Mouse (Mus musculus) heart, adult 2 months (tissue): ENCODE data around the gene Cdca3. TPM values are rescaled to one million over a fixed set of nuclear protein-coding genes. Genes with fewer than 3 reads are reported as not detected.
A peak's percentile ranks its signal among the peaks of the same experiment; 100 is the strongest.

ENCODE experiments used
- DNase-seq, 2 experiments: peaks; one replicate each; pipeline ENCODE4 v3.0.0; 2021
- H3K27ac ChIP-seq: fragments of 200-600 bp; 2 replicates; pipeline ENCODE4 v1.8.1; 2022
- H3K27me3 ChIP-seq: fragments of 200-500 bp; 2 replicates; pipeline ENCODE4 v1.6.1; 2012; ENCODE audit warnings: mild to moderate bottlenecking, low read length, inconsistent platforms, mixed read lengths; ENCODE audit not compliant: control insufficient read depth, insufficient read depth
- H3K36me3 ChIP-seq: fragments of 200-500 bp; 2 replicates; pipeline ENCODE4 v1.6.1; 2012; ENCODE audit warnings: low read length, inconsistent platforms; ENCODE audit not compliant: control insufficient read depth, insufficient read depth
- H3K4me1 ChIP-seq: fragments of 200-500 bp; 2 replicates; pipeline ENCODE4 v1.6.1; 2011; ENCODE audit warnings: low read length; ENCODE audit not compliant: control insufficient read depth, insufficient read depth
- H3K4me3 ChIP-seq: fragments of 200-600 bp; 2 replicates; pipeline ENCODE4 v1.8.1; 2022
- H3K79me2 ChIP-seq: fragments of 200-500 bp; replicated peaks from 2 replicates; pipeline ENCODE4 v1.6.1; 2012; ENCODE audit warnings: mild to moderate bottlenecking, inconsistent platforms, low read length, moderate library complexity, mixed read lengths; ENCODE audit not compliant: control insufficient read depth, insufficient read depth
- H3K9ac ChIP-seq: fragments of 200-500 bp; 2 replicates; pipeline ENCODE4 v1.6.1; 2012; ENCODE audit warnings: low read depth, mild to moderate bottlenecking, control low read depth, inconsistent platforms, low read length, mixed read lengths
- CTCF ChIP-seq: fragments of 200-600 bp; IDR thresholded peaks from 2 replicates; pipeline ENCODE4 v1.8.1; 2022; ENCODE audit warnings: antibody characterized with exemption, mild to moderate bottlenecking, moderate library complexity
- EP300 ChIP-seq: fragments of 200-500 bp; IDR thresholded peaks from 2 replicates; pipeline ENCODE4 v1.6.1; 2011; ENCODE audit warnings: low read depth, low read length, control low read depth; ENCODE audit not compliant: insufficient read depth
- POLR2A ChIP-seq: fragments of 200-500 bp; IDR thresholded peaks from 2 replicates; pipeline ENCODE4 v1.6.1; 2011; ENCODE audit warnings: mild to moderate bottlenecking, low read depth, low read length, control low read depth; ENCODE audit not compliant: insufficient read depth
- WGBS: fragments of 180-500 bp; shearing (Covaris S2); methylation state at CpG from one replicate; pipeline ENCODE4 v1.1.7; 2018; 5-methylcytosine and 5-hydroxymethylcytosine counted together
- intact Hi-C: fragments of 180-260 bp; cut with DNase I; formaldehyde crosslinking; loops from one replicate; pipeline ENCODE4 v1.15.1; 2025
- long read RNA-seq: library from polyadenylated mRNA; stranded (forward); transcript quantifications from one replicate; pipeline ENCODE4 v2.0.0, GENCODE M21; 2021
- polyA plus RNA-seq: library from polyadenylated mRNA; depleted of rRNA; stranded (reverse); fragments of >200 nt; gene quantifications from 2 replicates; pipeline ENCODE4 v1.2.3, GENCODE M21; 2012; rRNA removed
- total RNA-seq, 2 experiments: library from RNA; stranded (reverse); gene quantifications; 2 replicates each; pipeline ENCODE4 v1.2.3; 2021

Gene Cdca3
- total RNA-seq (under 1 TPM; 0.32 to 0.70 TPM), polyA plus RNA-seq (0.72 and 1.9 TPM in 2 replicates)
- long read RNA-seq, partial matches to known transcripts, result 0 of 1 reads
- long read RNA-seq, other reads (novel, unspliced or antisense), result 0 of 1 reads

GRCm38 (mm10) chr6:124828868-124829798 is at the start of gene Cdca3, which contains the start of gene Usp5:
Cdca3 (plus strand) TSS chr6:124829547.
Usp5 (minus strand) TSS chr6:124829484.
- intact Hi-C loops, result no loop called here
- peak; percentile 94 to 100 for DNase-seq
- Histone ChIP-seq H3K27me3 (no peaks in the 10 kb centered on the region), H3K4me1 (peaks cover 1% of the 10 kb centered on the region; the same call in 1 of the 2 replicates), H3K79me2 (no peaks in the 10 kb centered on the region; the same call in 1 of the 2 replicates), H3K27ac (peak within 1 kb of the TSS; percentile 94), H3K4me3 (peak within 1 kb of the TSS; percentile 81), H3K9ac (peak within 1 kb of the TSS; percentile 60), H3K36me3 (no peaks in the 10 kb centered on the region)
- peak; percentile 46; the same call in 1 of the 2 replicates for TF ChIP-seq EP300
- peak; percentile 60; the same call in 1 of the 2 replicates for TF ChIP-seq POLR2A
- TF ChIP-seq CTCF, result peak; percentile 4; the same call in 1 of the 2 replicates
- under 1% methylated on average over 55 of the region's 55 CpGs for WGBS

- Histone ChIP-seq H3K27ac (no peak overlapping the region), H3K9ac (no peak overlapping the region), H3K79me2 (no peaks in the 10 kb centered on the region), H3K36me3 (no peaks in the 10 kb centered on the region), H3K4me1 (peaks cover 1% of the 10 kb centered on the region; the same call in 1 of the 2 replicates), H3K27me3 (no peaks in the 10 kb centered on the region; the same call in 1 of the 2 replicates), H3K4me3 (peak overlapping the region; percentile 43)
- TF ChIP-seq POLR2A, result no peak
- WGBS, result 11% methylated on average over 10 of the region's 10 CpGs
- intact Hi-C loops, result no loop called here
- DNase-seq, result no peak
Observed at GRCm38 (mm10) chr6:124779984-124780416, 49.3 kb upstream of the Cdca3 start.

GRCm38 (mm10) chr6:124780917-124781316 is 48.4 kb upstream of the Cdca3 start:
- Histone ChIP-seq H3K27me3 (no peaks in the 10 kb centered on the region; the same call in 1 of the 2 replicates), H3K36me3 (no peaks in the 10 kb centered on the region), H3K4me3 (no peak overlapping the region), H3K27ac (no peak overlapping the region), H3K4me1 (peaks cover 1% of the 10 kb centered on the region; the same call in 1 of the 2 replicates), H3K9ac (no peak overlapping the region), H3K79me2 (no peaks in the 10 kb centered on the region)
- TF ChIP-seq EP300 (no peak), CTCF (no peak), POLR2A (no peak)
- 86% methylated on average over 7 of the region's 7 CpGs for WGBS
- intact Hi-C loops, result no loop called here
- DNase-seq, result no peak

- DNase-seq, result peak in 1 of 2 experiments; percentile 48
- intact Hi-C loops, result no loop called here
- Histone ChIP-seq H3K27ac (no peak overlapping the region), H3K4me3 (peak overlapping the region; percentile 14; the same call in 1 of the 2 replicates), H3K27me3 (no peaks in the 10 kb centered on the region; the same call in 1 of the 2 replicates), H3K9ac (no peak overlapping the region), H3K4me1 (peaks cover 1% of the 10 kb centered on the region; the same call in 1 of the 2 replicates), H3K79me2 (no peaks in the 10 kb centered on the region), H3K36me3 (no peaks in the 10 kb centered on the region)
- 14% methylated on average over 6 of the region's 6 CpGs for whole genome bisulfite sequencing
- TF ChIP-seq CTCF (no peak), POLR2A (no peak), EP300 (no peak)
Observed at GRCm38 (mm10) chr6:124782436-124782835, 46.9 kb upstream of the Cdca3 start.

- TF ChIP-seq CTCF (no peak), POLR2A (no peak), EP300 (no peak)
- Histone ChIP-seq H3K9ac (no peak overlapping the region), H3K4me1 (no peaks in the 10 kb centered on the region), H3K36me3 (no peaks in the 10 kb centered on the region), H3K79me2 (no peaks in the 10 kb centered on the region), H3K27me3 (no peaks in the 10 kb centered on the region), H3K4me3 (no peak overlapping the region), H3K27ac (no peak overlapping the region)
- 53% methylated on average over 8 of the region's 8 CpGs for WGBS
- intact Hi-C loops, result no loop called here
- DNase-seq, result no peak
Observed at GRCm38 (mm10) chr6:124786756-124787420, 42.5 kb upstream of the Cdca3 start.
